Mouse (Mus musculus) bone marrow macrophage, adult 2 months (primary cell): ENCODE data around the gene Pirt.

Experiments
- CTCF ChIP-seq: IDR thresholded peaks from 2 replicates; pipeline ENCODE4 v1.5.1; 2012; ENCODE audit warnings: low read depth, mild to moderate bottlenecking, low read length, moderate library complexity
- POLR2A ChIP-seq: IDR thresholded peaks from 2 replicates; pipeline ENCODE4 v1.6.1; 2012; ENCODE audit warnings: mild to moderate bottlenecking, low read depth, low read length, borderline replicate concordance

GRCm38 (mm10) chr11:66911811-66912210 is at the start of gene Pirt:
- TF ChIP-seq POLR2A (no peak), CTCF (no peak)
